In the genomic region with DNA sequence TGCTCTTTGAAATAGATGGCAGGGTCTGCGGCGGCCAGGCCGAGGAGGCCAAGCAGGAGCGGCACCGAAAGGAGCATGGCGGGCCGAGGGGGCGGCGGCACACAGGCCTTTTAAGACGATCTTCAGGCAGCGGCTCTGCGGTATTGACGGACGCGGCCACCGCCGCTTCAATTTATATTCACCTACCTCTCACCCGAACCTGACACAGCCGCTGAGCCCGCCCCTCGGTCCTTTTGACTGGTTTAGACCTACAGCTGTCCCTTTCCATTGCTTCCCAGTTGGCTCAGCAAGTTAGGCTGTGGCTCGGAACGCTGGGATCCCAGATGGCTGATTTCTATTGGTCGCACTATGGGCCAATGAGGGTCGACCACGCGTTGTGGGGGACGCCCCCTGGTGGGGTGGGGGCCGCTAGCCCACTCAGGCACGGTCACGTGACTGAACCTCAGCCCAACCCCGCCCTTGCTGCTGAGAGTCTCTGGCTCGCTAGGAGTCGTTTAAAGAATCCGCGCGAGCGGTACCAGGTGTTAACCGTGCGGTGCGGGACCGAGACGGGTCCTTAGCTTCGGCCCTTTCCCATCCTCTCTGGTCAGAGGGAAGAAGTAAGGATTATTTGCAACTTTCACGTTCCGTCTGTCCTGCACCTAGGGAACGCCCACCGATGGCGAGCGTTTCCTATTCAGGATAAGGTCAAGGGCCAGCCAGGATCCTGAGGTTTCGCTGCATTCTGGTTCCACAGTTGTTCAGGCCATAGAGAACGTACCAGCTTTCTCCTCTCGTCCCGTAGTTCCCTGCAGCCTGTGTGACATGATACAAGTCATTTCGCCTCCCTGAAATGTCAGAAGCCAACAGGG, we compare ENCODE assay signal across 8 mouse cellular contexts. TPM values are rescaled to one million over a fixed set of nuclear protein-coding genes. Genes with fewer than 3 reads are reported as not detected.
DNase-seq lines count a peak whose midpoint lies in the region; ATAC-seq lines count a peak whose summit lies in the region.

A gene (minus strand): TSS at position 213 of the 851 bp plus-strand sequence.

- peak within 1 kb of the TSS; percentile 98 for H3K4me3 ChIP-seq in heart, embryonic 10.5 days
- H3K4me3 ChIP-seq in kidney, embryonic 15.5 days (replicated peaks): peak within 1 kb of the TSS; percentile 92

- H3K4me1 ChIP-seq in heart, embryonic 10.5 days: peaks cover 29% of the 10 kb centered on the region
- H3K4me1 ChIP-seq in kidney, embryonic 15.5 days: peaks cover 42% of the 10 kb centered on the region

- ATAC-seq in erythroblast, adult 5-6 weeks (replicated peaks; ENCODE audit: low FRiP score, poor library complexity, severe bottlenecking): peak; percentile 92
- peak; percentile 99 for ATAC-seq in kidney, embryonic 15.5 days (replicated peaks; ENCODE audit: low FRiP score)
- ATAC-seq in monocyte, adult 5-6 weeks (replicated peaks; ENCODE audit: insufficient number of reproducible peaks, low FRiP score, low TSS enrichment, poor library complexity, severe bottlenecking): peak; percentile 97

- WGBS in heart, embryonic 10.5 days: under 1% methylated on average over 55 of the region's 55 CpGs
- under 1% methylated on average over 55 of the region's 55 CpGs for WGBS in kidney, embryonic 15.5 days

- H3K27ac ChIP-seq in heart, embryonic 10.5 days: peak within 1 kb of the TSS; percentile 97
- H3K27ac ChIP-seq in kidney, embryonic 15.5 days: peak within 1 kb of the TSS; percentile 91

- H3K9ac ChIP-seq in kidney, embryonic 15.5 days: peak within 1 kb of the TSS; percentile 94

- H3K27me3 ChIP-seq in heart, embryonic 10.5 days (ENCODE audit: insufficient read depth, poor library complexity, severe bottlenecking): no peaks in the 10 kb centered on the region
- no peaks in the 10 kb centered on the region for H3K27me3 ChIP-seq in kidney, embryonic 15.5 days

- no peaks in the 10 kb centered on the region for H3K9me3 ChIP-seq in heart, embryonic 10.5 days
- H3K9me3 ChIP-seq in kidney, embryonic 15.5 days (replicated peaks): no peaks in the 10 kb centered on the region

- DNase-seq in B cell, adult 2 months: peak; percentile 99
- DNase-seq in brain, adult 2 months (ENCODE audit: low read depth, low spot score): peak; percentile 100
- DNase-seq in heart, embryonic 10.5 days (ENCODE audit: low spot score): peak; percentile 100
- DNase-seq in liver: peak; percentile 100
- peak; percentile 99 to 100 for DNase-seq in spleen, postnatal 4 days (ENCODE audit: low spot score in 2 of 2)

- peaks cover 41% of the 10 kb centered on the region for H3K36me3 ChIP-seq in heart, embryonic 10.5 days
- peaks cover 35% of the 10 kb centered on the region for H3K36me3 ChIP-seq in kidney, embryonic 15.5 days

- H3K4me2 ChIP-seq in kidney, embryonic 15.5 days: peak within 1 kb of the TSS; percentile 76

RNA-seq across cellular contexts. Expression of the gene that starts here (rescaled TPM):
- total RNA-seq in erythroblast, adult 5-6 weeks (2015; ENCODE audit: low replicate concordance): 255 and 289 TPM in 2 replicates
- total RNA-seq in erythroblast, adult 5-6 weeks (2017; ENCODE audit: low replicate concordance): 800 and 908 TPM in 2 replicates
- 881 and 1,047 TPM in 2 replicates for polyA plus RNA-seq in heart, embryonic 10.5 days (2016; fragmentation: Nextera tagmentation; extraction: Ambion mirVana)
- 1,039 and 1,041 TPM in 2 replicates for polyA plus RNA-seq in kidney, embryonic 15.5 days (2015; fragmentation: Nextera tagmentation; extraction: Ambion mirVana)
- 1,036 to 1,300 TPM (median 1,079 TPM) in 3 replicates for total RNA-seq in monocyte, adult 5-6 weeks (2017)

Comparison
In these comparisons a context has a peak if more than half of its experiments do, and no peak if none do; other contexts are left out.
1. Peak in every context shown above with its lines: DNase-seq, ATAC-seq, H3K4me3 ChIP-seq and H3K27ac ChIP-seq.